Mouse (Mus musculus): ENCODE measurements around the gene Trpc5os.

The Trpc5os gene

GRCm38 (mm10) chrX:144456281-144456680, at the start of gene Trpc5os:
Trpc5os (plus strand) TSS chrX:144456581.
- DNase-seq: no peak

- DNase-seq: no peak
These were observed 48.3 kb upstream of the Trpc5os start for GRCm38 (mm10) chrX:144408036-144408435.

- DNase-seq: no peak
These were observed 36.1 kb upstream of the Trpc5os start for GRCm38 (mm10) chrX:144420259-144420658.

DNA sequence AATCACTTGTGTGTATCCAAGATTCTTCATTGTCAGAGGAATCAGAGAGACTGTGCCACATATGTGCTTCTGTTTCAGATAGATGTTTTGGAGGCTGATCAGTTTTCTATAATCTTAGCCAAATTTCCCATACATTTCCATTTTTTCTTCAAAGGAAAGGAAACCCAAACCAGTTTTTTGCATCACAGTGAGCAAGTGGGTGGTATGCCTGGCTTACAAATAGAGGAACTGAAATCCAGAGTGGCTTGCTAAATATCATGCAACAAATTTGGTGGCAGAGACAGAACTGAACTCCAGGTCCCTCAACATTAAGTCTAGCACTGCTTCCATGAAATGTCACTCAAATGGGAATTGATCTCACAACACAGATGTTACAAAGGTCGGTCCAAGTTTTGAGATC, 35.3 kb upstream of the Trpc5os start:
- DNase-seq: no peak

GRCm38 (mm10) chrX:144423848-144424247, 32.5 kb upstream of the Trpc5os start:
- DNase-seq: no peak

DNA sequence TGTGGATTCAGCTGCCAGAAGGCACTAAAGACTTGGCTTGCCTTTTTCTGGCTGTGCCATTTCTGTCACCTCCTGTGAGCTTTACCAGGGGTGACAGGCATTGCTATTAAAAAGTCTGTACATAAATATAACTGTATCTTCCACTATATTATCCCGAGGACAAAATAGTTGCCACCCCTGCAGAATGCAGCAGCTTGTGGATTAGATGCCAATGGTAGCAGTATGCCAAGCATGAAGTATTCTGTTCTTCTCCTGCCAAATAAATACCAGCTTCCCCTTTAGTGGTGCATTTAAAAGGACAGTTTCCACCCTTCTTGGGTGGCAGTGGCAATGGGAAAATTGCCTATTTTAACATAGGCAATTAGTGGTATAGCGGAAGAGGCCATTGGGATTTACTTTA, 8.0 kb downstream of the Trpc5os start:
- DNase-seq: peak; percentile 9 to 14

- peak; percentile 54 to 76 for DNase-seq
These were observed 35.0 kb downstream of the Trpc5os start for GRCm38 (mm10) chrX:144491394-144491793.

- no peak for DNase-seq
These were observed 66.9 kb downstream of the Trpc5os start for GRCm38 (mm10) chrX:144523239-144523638.

- DNase-seq: no peak
These were observed 69.7 kb downstream of the Trpc5os start for GRCm38 (mm10) chrX:144526042-144526441.
